Mouse (Mus musculus) embryonic facial prominence, embryonic 15.5 days (tissue): ENCODE data around the gene Tbx10. TPM values are rescaled to one million over a fixed set of nuclear protein-coding genes. Genes with fewer than 3 reads are reported as not detected.
"Not testable (repeated sequence)": the region's sequence is repeated elsewhere in the genome, so short reads cannot be mapped to it uniquely, and the experiment has no call there.

ENCODE experiments used
- ATAC-seq: fragments of 200-750 bp; cut with Nextera tagmentation; 2 replicates; pipeline ENCODE4 v1.8.0; 2017; ENCODE audit warnings: low read depth, moderate TSS enrichment; ENCODE audit not compliant: insufficient number of reproducible peaks, low FRiP score, low TSS enrichment
- H3K27ac ChIP-seq: fragments of 300-500 bp; sonication (generic); replicated peaks from 2 replicates; pipeline ENCODE4 v1.5.1; 2015; ENCODE audit warnings: mild to moderate bottlenecking, inconsistent platforms
- H3K27me3 ChIP-seq: fragments of 300-500 bp; sonication (generic); 2 replicates; pipeline ENCODE4 v1.6.1; 2015; ENCODE audit warnings: inconsistent platforms
- H3K36me3 ChIP-seq: fragments of 300-500 bp; sonication (generic); 2 replicates; pipeline ENCODE4 v1.6.1; 2015; ENCODE audit warnings: mild to moderate bottlenecking, inconsistent platforms
- H3K4me1 ChIP-seq: fragments of 300-500 bp; sonication (generic); 2 replicates; pipeline ENCODE4 v1.6.1; 2015; ENCODE audit warnings: inconsistent platforms
- H3K4me2 ChIP-seq: fragments of 300-500 bp; sonication (generic); replicated peaks from 2 replicates; pipeline ENCODE4 v1.6.1; 2015; ENCODE audit warnings: mild to moderate bottlenecking, inconsistent platforms
- H3K4me3 ChIP-seq: fragments of 300-500 bp; sonication (generic); replicated peaks from 2 replicates; pipeline ENCODE4 v1.5.1; 2015; ENCODE audit warnings: mild to moderate bottlenecking, inconsistent platforms
- H3K9ac ChIP-seq: fragments of 300-500 bp; sonication (generic); 2 replicates; pipeline ENCODE4 v1.6.1; 2015; ENCODE audit warnings: inconsistent platforms
- H3K9me3 ChIP-seq: fragments of 300-500 bp; sonication (generic); replicated peaks from 2 replicates; pipeline ENCODE4 v1.6.1; 2016; ENCODE audit warnings: inconsistent platforms
- WGBS: fragments of 180-500 bp; shearing (Covaris S2); methylation state at CpG from one replicate; pipeline ENCODE4 v1.1.7; 2015; 5-methylcytosine and 5-hydroxymethylcytosine counted together
- polyA plus RNA-seq: library from polyadenylated mRNA; unstranded; fragments of >200 nt; fragmentation: Nextera tagmentation; extraction: Ambion mirVana; gene quantifications from 2 replicates; pipeline ENCODE4 v1.2.1, GENCODE M21; 2015

The Tbx10 gene
- polyA plus RNA-seq, 1 experiment from 2014 or later, result not detected

- H3K9me3 ChIP-seq, result no peaks in the 10 kb centered on the region
- no peak overlapping the region for H3K27ac ChIP-seq
- H3K9ac ChIP-seq, result no peak overlapping the region
- H3K4me1 ChIP-seq, result no peaks in the 10 kb centered on the region
- H3K4me2 ChIP-seq, result no peak overlapping the region
- no peaks in the 10 kb centered on the region for H3K36me3 ChIP-seq
- no peak overlapping the region for H3K4me3 ChIP-seq
- H3K27me3 ChIP-seq, result no peaks in the 10 kb centered on the region
- ATAC-seq, result no peak
Measured at GRCm38 (mm10) chr19:4027576-4027975, 35.0 kb downstream of the Tbx10 start.

- WGBS, result 56% methylated on average over 7 of the region's 7 CpGs
- Histone ChIP-seq H3K4me1 (peaks cover 9% of the 10 kb centered on the region), H3K27ac (no peak overlapping the region), H3K27me3 (no peaks in the 10 kb centered on the region), H3K4me3 (no peak overlapping the region), H3K9me3 (no peaks in the 10 kb centered on the region), H3K36me3 (no peaks in the 10 kb centered on the region), H3K9ac (no peak overlapping the region), H3K4me2 (no peak overlapping the region)
- no peak for ATAC-seq
Measured at GRCm38 (mm10) chr19:4032668-4033067, 40.1 kb downstream of the Tbx10 start.

- H3K27me3 ChIP-seq, result no peaks in the 10 kb centered on the region
- no peak overlapping the region for H3K4me2 ChIP-seq
- H3K4me1 ChIP-seq, result peaks cover 13% of the 10 kb centered on the region
- no peak overlapping the region for H3K4me3 ChIP-seq
- H3K9ac ChIP-seq, result no peak overlapping the region
- H3K36me3 ChIP-seq, result no peaks in the 10 kb centered on the region
- no peak for ATAC-seq
- no peak overlapping the region for H3K27ac ChIP-seq
- WGBS, result 84% methylated on average over 3 of the region's 3 CpGs
- no peaks in the 10 kb centered on the region for H3K9me3 ChIP-seq
Measured at GRCm38 (mm10) chr19:4033298-4033697, 40.7 kb downstream of the Tbx10 start.

GRCm38 (mm10) chr19:4033742-4034141, 41.2 kb downstream of the Tbx10 start:
- WGBS, result 67% methylated on average over 5 of the region's 5 CpGs
- H3K4me2 ChIP-seq, result no peak overlapping the region
- H3K9me3 ChIP-seq, result no peaks in the 10 kb centered on the region
- no peak overlapping the region for H3K27ac ChIP-seq
- ATAC-seq, result no peak
- no peak overlapping the region for H3K9ac ChIP-seq
- peaks cover 15% of the 10 kb centered on the region for H3K4me1 ChIP-seq
- no peaks in the 10 kb centered on the region for H3K36me3 ChIP-seq
- no peak overlapping the region for H3K4me3 ChIP-seq
- H3K27me3 ChIP-seq, result no peaks in the 10 kb centered on the region

GRCm38 (mm10) chr19:4036327-4037045, 43.9 kb downstream of the Tbx10 start:
- H3K4me1 ChIP-seq, result peaks cover 15% of the 10 kb centered on the region
- H3K4me2 ChIP-seq, result peak overlapping the region; percentile 18
- H3K4me3 ChIP-seq, result no peak overlapping the region
- H3K9me3 ChIP-seq, result no peaks in the 10 kb centered on the region
- H3K36me3 ChIP-seq, result no peaks in the 10 kb centered on the region
- 69% methylated on average over 12 of the region's 12 CpGs for WGBS
- no peaks in the 10 kb centered on the region for H3K27me3 ChIP-seq
- ATAC-seq, result no peak
- H3K27ac ChIP-seq, result no peak overlapping the region
- no peak overlapping the region for H3K9ac ChIP-seq

- H3K9ac ChIP-seq, result peak overlapping the region; percentile 76
- peaks cover 15% of the 10 kb centered on the region for H3K4me1 ChIP-seq
- H3K27me3 ChIP-seq, H3K9me3 ChIP-seq, H3K36me3 ChIP-seq, ATAC-seq: not testable (repeated sequence)
- H3K4me3 ChIP-seq, result peak overlapping the region; percentile 70
- H3K27ac ChIP-seq, result peak overlapping the region; percentile 83
- peak overlapping the region; percentile 73 for H3K4me2 ChIP-seq
- WGBS, result 22% methylated on average over 7 of the region's 8 CpGs
Measured at GRCm38 (mm10) chr19:4037154-4037787, 44.7 kb downstream of the Tbx10 start.

- peak within 1 kb of the TSS; percentile 70 for H3K4me3 ChIP-seq
- H3K27me3 ChIP-seq, result no peaks in the 10 kb centered on the region
- peak within 1 kb of the TSS; percentile 83 for H3K27ac ChIP-seq
- peak within 1 kb of the TSS; percentile 73 for H3K4me2 ChIP-seq
- H3K4me1 ChIP-seq, result peaks cover 15% of the 10 kb centered on the region
- H3K36me3 ChIP-seq, result no peaks in the 10 kb centered on the region
- ATAC-seq, result peak; percentile 89
- no peaks in the 10 kb centered on the region for H3K9me3 ChIP-seq
- under 1% methylated on average over 26 of the region's 26 CpGs for WGBS
- H3K9ac ChIP-seq, result peak within 1 kb of the TSS; percentile 76
Measured at GRCm38 (mm10) chr19:4037788-4038232, 45.3 kb downstream of the Tbx10 start, which contains the start of gene Gstp1. Gstp1 (minus strand) TSS chr19:4037985.

- not testable (repeated sequence) for ATAC-seq, H3K9ac ChIP-seq, H3K27ac ChIP-seq, H3K4me3 ChIP-seq, H3K27me3 ChIP-seq, H3K4me2 ChIP-seq, H3K9me3 ChIP-seq, H3K36me3 ChIP-seq
- 79% methylated on average over 5 of the region's 5 CpGs for WGBS
- H3K4me1 ChIP-seq, result peaks cover 18% of the 10 kb centered on the region
Measured at GRCm38 (mm10) chr19:4040941-4041340, 48.4 kb downstream of the Tbx10 start.

- WGBS, result 89% methylated on average over 3 of the region's 4 CpGs
- H3K4me2 ChIP-seq, H3K4me3 ChIP-seq, H3K27me3 ChIP-seq, H3K9me3 ChIP-seq, H3K36me3 ChIP-seq, ATAC-seq, H3K9ac ChIP-seq, H3K27ac ChIP-seq: not testable (repeated sequence)
- peaks cover 18% of the 10 kb centered on the region for H3K4me1 ChIP-seq
Measured at GRCm38 (mm10) chr19:4041500-4041899, 48.9 kb downstream of the Tbx10 start.

- 66% methylated on average over 14 of the region's 14 CpGs for WGBS
- no peak overlapping the region for H3K4me2 ChIP-seq
Measured at GRCm38 (mm10) chr19:4042124-4042523, 49.6 kb downstream of the Tbx10 start.

GRCm38 (mm10) chr19:4044109-4044508, 51.6 kb downstream of the Tbx10 start:
- H3K4me2 ChIP-seq, H3K9ac ChIP-seq, ATAC-seq, H3K27ac ChIP-seq, H3K36me3 ChIP-seq, H3K9me3 ChIP-seq, H3K4me3 ChIP-seq, H3K27me3 ChIP-seq: not testable (repeated sequence)
- H3K4me1 ChIP-seq, result peaks cover 11% of the 10 kb centered on the region
- 66% methylated on average over 5 of the region's 5 CpGs for WGBS

More at GRCm38 (mm10) chr19:4042124-4042523, 49.6 kb downstream of the Tbx10 start:
- no peak for ATAC-seq
- Histone ChIP-seq H3K4me3 (no peak overlapping the region), H3K9me3 (no peaks in the 10 kb centered on the region), H3K27ac (no peak overlapping the region), H3K27me3 (no peaks in the 10 kb centered on the region), H3K9ac (no peak overlapping the region), H3K36me3 (no peaks in the 10 kb centered on the region), H3K4me1 (peaks cover 17% of the 10 kb centered on the region)
